Mouse (Mus musculus): ENCODE measurements around the gene 4930432M17Rik. TPM values are rescaled to one million over a fixed set of nuclear protein-coding genes. Genes with fewer than 3 reads are reported as not detected.

4930432M17Rik gene
- polyA plus RNA-seq, 2 experiments = not detected

GRCm38 (mm10) chr3:121638241-121638640 lies 32.3 kb upstream of the 4930432M17Rik start:
- H3K27ac ChIP-seq = no peak overlapping the region
- WGBS (ENCODE audit: insufficient replicate concordance) = 62% methylated on average over 3 of the region's 3 CpGs

GRCm38 (mm10) chr3:121640611-121641010 lies 30.0 kb upstream of the 4930432M17Rik start:
- no peaks in the 10 kb centered on the region for H3K4me1 ChIP-seq (replicated peaks; ENCODE audit: control insufficient read depth in 2 of 2, insufficient read depth in 2 of 2, low read length in 1 of 2)
- no peak overlapping the region for H3K9ac ChIP-seq (replicated peaks)
- no peak overlapping the region for H3K4me2 ChIP-seq (ENCODE audit: low read depth)
- no peaks in the 10 kb centered on the region for H3K27me3 ChIP-seq (ENCODE audit: control insufficient read depth, insufficient read depth, low read length)
- no peak overlapping the region for H3K27ac ChIP-seq
- no peak overlapping the region for H3K4me3 ChIP-seq (ENCODE audit: insufficient read depth in 1 of 2, low read depth in 2 of 2, low read length in 2 of 2)
- no peaks in the 10 kb centered on the region for H3K36me3 ChIP-seq (replicated peaks; ENCODE audit: control insufficient read depth, insufficient read depth, low read depth)
- 8% methylated on average over 2 of the region's 2 CpGs for WGBS (ENCODE audit: insufficient replicate concordance)
- TF ChIP-seq EP300 (IDR thresholded peaks at IDR 0.05; ENCODE audit: low read depth) (no peak), CTCF (IDR thresholded peaks at IDR 0.05; ENCODE audit: low read depth) (no peak)
- ATAC-seq (ENCODE audit: insufficient read depth) = no peak
- H3K9me3 ChIP-seq (ENCODE audit: control insufficient read depth, low read length) = no peaks in the 10 kb centered on the region
- no peak for DNase-seq (ENCODE audit: low read depth in 3 of 3, low spot score in 3 of 3)

More at GRCm38 (mm10) chr3:121638241-121638640, 32.3 kb upstream of the 4930432M17Rik start:
- H3K9me3 ChIP-seq (ENCODE audit: control insufficient read depth, low read length) = no peaks in the 10 kb centered on the region
- H3K9ac ChIP-seq (replicated peaks) = no peak overlapping the region
- TF ChIP-seq EP300 (IDR thresholded peaks at IDR 0.05; ENCODE audit: low read depth) = no peak
- TF ChIP-seq CTCF (IDR thresholded peaks at IDR 0.05; ENCODE audit: low read depth) = no peak
- no peaks in the 10 kb centered on the region for H3K36me3 ChIP-seq (replicated peaks; ENCODE audit: control insufficient read depth, insufficient read depth, low read depth)
- no peak for ATAC-seq (ENCODE audit: insufficient read depth)
- no peaks in the 10 kb centered on the region for H3K4me1 ChIP-seq (replicated peaks; ENCODE audit: control insufficient read depth in 2 of 2, insufficient read depth in 2 of 2, low read length in 1 of 2)
- no peaks in the 10 kb centered on the region for H3K27me3 ChIP-seq (ENCODE audit: control insufficient read depth, insufficient read depth, low read length)
- no peak for DNase-seq (ENCODE audit: low read depth in 3 of 3, low spot score in 3 of 3)
- no peak overlapping the region for H3K4me2 ChIP-seq (ENCODE audit: low read depth)
- H3K4me3 ChIP-seq (ENCODE audit: insufficient read depth in 1 of 2, low read depth in 2 of 2, low read length in 2 of 2) = no peak overlapping the region

GRCm38 (mm10) chr3:121643236-121643635 lies 27.3 kb upstream of the 4930432M17Rik start:
- H3K36me3 ChIP-seq (replicated peaks; ENCODE audit: control insufficient read depth, insufficient read depth, low read depth) = no peaks in the 10 kb centered on the region
- no peak for DNase-seq (ENCODE audit: low read depth in 3 of 3, low spot score in 3 of 3)
- TF ChIP-seq EP300 (IDR thresholded peaks at IDR 0.05; ENCODE audit: low read depth) (no peak), CTCF (IDR thresholded peaks at IDR 0.05; ENCODE audit: low read depth) (no peak)
- H3K27me3 ChIP-seq (ENCODE audit: control insufficient read depth, insufficient read depth, low read length) = no peaks in the 10 kb centered on the region
- peaks cover 0 to 7% of the 10 kb centered on the region in 2 experiments; a peak in 2 of 4 replicates for H3K4me1 ChIP-seq (replicated peaks; ENCODE audit: control insufficient read depth in 2 of 2, insufficient read depth in 2 of 2, low read length in 1 of 2)
- no peak overlapping the region for H3K4me2 ChIP-seq (ENCODE audit: low read depth)
- no peak overlapping the region for H3K27ac ChIP-seq
- no peak for ATAC-seq (ENCODE audit: insufficient read depth)
- H3K9ac ChIP-seq (replicated peaks) = no peak overlapping the region
- WGBS (ENCODE audit: insufficient replicate concordance) = 57% methylated on average over 8 of the region's 8 CpGs
- no peak overlapping the region for H3K4me3 ChIP-seq (ENCODE audit: insufficient read depth in 1 of 2, low read depth in 2 of 2, low read length in 2 of 2)
- H3K9me3 ChIP-seq (ENCODE audit: control insufficient read depth, low read length) = no peaks in the 10 kb centered on the region

DNA sequence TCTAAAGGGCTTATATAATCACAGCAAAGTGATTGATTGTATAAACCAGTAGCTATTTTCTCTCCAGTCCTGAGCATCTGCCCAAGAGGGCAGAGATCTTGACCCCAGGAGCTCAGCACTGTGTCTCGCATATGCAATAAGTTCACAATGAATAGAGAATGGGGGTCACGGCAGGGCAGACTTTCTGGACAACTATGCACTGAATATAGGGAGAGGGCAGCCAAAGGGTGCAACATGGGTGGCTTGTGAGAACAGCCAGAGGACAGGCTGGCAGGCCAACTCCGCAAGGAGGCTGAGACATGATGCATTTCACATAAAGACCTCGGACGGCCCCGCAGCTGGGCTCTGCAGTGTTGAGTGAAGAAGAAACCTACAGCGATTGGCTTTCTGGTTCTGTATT lies 25.1 kb upstream of the 4930432M17Rik start:
- no peak overlapping the region for H3K27ac ChIP-seq
- no peak overlapping the region for H3K4me3 ChIP-seq (ENCODE audit: insufficient read depth in 1 of 2, low read depth in 2 of 2, low read length in 2 of 2)
- H3K4me1 ChIP-seq (replicated peaks; ENCODE audit: control insufficient read depth in 2 of 2, insufficient read depth in 2 of 2, low read length in 1 of 2) = peaks cover 0 to 12% of the 10 kb centered on the region in 2 experiments; a peak in 2 of 4 replicates
- no peaks in the 10 kb centered on the region for H3K36me3 ChIP-seq (replicated peaks; ENCODE audit: control insufficient read depth, insufficient read depth, low read depth)
- H3K9ac ChIP-seq (replicated peaks) = no peak overlapping the region
- 80% methylated on average over 7 of the region's 7 CpGs for WGBS (ENCODE audit: insufficient replicate concordance)
- H3K27me3 ChIP-seq (ENCODE audit: control insufficient read depth, insufficient read depth, low read length) = no peaks in the 10 kb centered on the region
- H3K4me2 ChIP-seq (ENCODE audit: low read depth) = no peak overlapping the region
- ATAC-seq (ENCODE audit: insufficient read depth) (no peak), DNase-seq (ENCODE audit: low read depth in 3 of 3, low spot score in 3 of 3) (no peak)
- TF ChIP-seq EP300 (IDR thresholded peaks at IDR 0.05; ENCODE audit: low read depth) = no peak
- TF ChIP-seq CTCF (IDR thresholded peaks at IDR 0.05; ENCODE audit: low read depth) = no peak
- H3K9me3 ChIP-seq (ENCODE audit: control insufficient read depth, low read length) = no peaks in the 10 kb centered on the region

GRCm38 (mm10) chr3:121646364-121647048 lies 24.1 kb upstream of the 4930432M17Rik start:
- Histone ChIP-seq H3K4me2 (ENCODE audit: low read depth) (no peak overlapping the region), H3K36me3 (replicated peaks; ENCODE audit: control insufficient read depth, insufficient read depth, low read depth) (no peaks in the 10 kb centered on the region), H3K27me3 (ENCODE audit: control insufficient read depth, insufficient read depth, low read length) (no peaks in the 10 kb centered on the region), H3K4me1 (replicated peaks; ENCODE audit: control insufficient read depth in 2 of 2, insufficient read depth in 2 of 2, low read length in 1 of 2) (peaks cover 0 to 12% of the 10 kb centered on the region in 2 experiments; a peak in 2 of 4 replicates), H3K4me3 (ENCODE audit: insufficient read depth in 1 of 2, low read depth in 2 of 2, low read length in 2 of 2) (no peak overlapping the region), H3K9ac (replicated peaks) (no peak overlapping the region), H3K27ac (no peak overlapping the region), H3K9me3 (ENCODE audit: control insufficient read depth, low read length) (no peaks in the 10 kb centered on the region)
- WGBS (ENCODE audit: insufficient replicate concordance) = 41% methylated on average over 9 of the region's 9 CpGs
- ATAC-seq (ENCODE audit: insufficient read depth) = no peak
- TF ChIP-seq CTCF (IDR thresholded peaks at IDR 0.05; ENCODE audit: low read depth) (no peak), EP300 (IDR thresholded peaks at IDR 0.05; ENCODE audit: low read depth) (no peak)
- no peak for DNase-seq (ENCODE audit: low read depth in 3 of 3, low spot score in 3 of 3)
